Mouse (Mus musculus) CH12.LX (cell line): Measurements from ENCODE around the gene Htt. TPM values are rescaled to one million over a fixed set of nuclear protein-coding genes. Genes with fewer than 3 reads are reported as not detected.
"Not testable (repeated sequence)": the region's sequence is repeated elsewhere in the genome, so short reads cannot be mapped to it uniquely, and the experiment has no call there.

Experiments
- DNase-seq: peaks from one replicate; pipeline ENCODE4 v3.0.0-alpha.2; 2013; ENCODE audit errors: extremely low read depth
- H3K27ac ChIP-seq: 2 replicates; pipeline ENCODE4 v1.5.1; 2012; ENCODE audit warnings: low read depth, mild to moderate bottlenecking, control low read depth, moderate library complexity; ENCODE audit not compliant: insufficient read depth
- H3K27me3 ChIP-seq: replicated peaks from 2 replicates; pipeline ENCODE3; 2012; ENCODE audit warnings: inconsistent platforms
- H3K36me3 ChIP-seq, 2 experiments: replicated peaks in 1 of 2; 2 replicates each; pipeline versions ENCODE3 to v1.6.1; 2012; ENCODE audit warnings: inconsistent platforms in 1 of 2, low read length in 1 of 2, mild to moderate bottlenecking in 1 of 2, mixed read lengths in 1 of 2, moderate library complexity in 1 of 2; ENCODE audit not compliant: control insufficient read depth in 1 of 2, insufficient read depth in 1 of 2
- H3K4me1 ChIP-seq, 2 experiments: 2 replicates each; pipeline ENCODE4 v1.6.1; 2012; ENCODE audit warnings: inconsistent platforms in 1 of 2, moderate library complexity in 1 of 2; ENCODE audit not compliant: insufficient read depth in 2 of 2, control insufficient read depth in 1 of 2
- H3K4me2 ChIP-seq: 2 replicates; pipeline ENCODE4 v1.6.1; 2012; ENCODE audit warnings: low read depth, mild to moderate bottlenecking, control low read depth; ENCODE audit not compliant: poor library complexity, insufficient read depth, severe bottlenecking
- H3K4me3 ChIP-seq, 3 experiments: fragments of 150-350 bp in 1 of 3; sonication (generic) in 1 of 3; replicated peaks in 1 of 3; 2 replicates each; pipeline versions ENCODE3 to v1.5.1; 2011 to 2012; ENCODE audit warnings: low read depth in 2 of 3, low read length in 2 of 3, mild to moderate bottlenecking in 2 of 3, moderate library complexity in 2 of 3, control low read depth in 1 of 3, improper control_type of control experiment in 1 of 3, inconsistent platforms in 1 of 3, mixed read lengths in 1 of 3; ENCODE audit not compliant: poor library complexity in 1 of 3
- H3K79me2 ChIP-seq: replicated peaks from 2 replicates; pipeline ENCODE4 v1.6.1; 2012; ENCODE audit warnings: mild to moderate bottlenecking, moderate library complexity; ENCODE audit not compliant: control insufficient read depth, poor library complexity, insufficient read depth, severe bottlenecking; ENCODE audit errors: extremely low read depth
- H3K9ac ChIP-seq: 2 replicates; pipeline ENCODE4 v1.6.1; 2012; ENCODE audit warnings: low read depth, mild to moderate bottlenecking, control low read depth, moderate library complexity; ENCODE audit not compliant: insufficient read depth
- H3K9me3 ChIP-seq: replicated peaks from 2 replicates; pipeline ENCODE3; 2012; ENCODE audit warnings: low read length, inconsistent platforms, mixed read lengths
- CTCF ChIP-seq, 2 experiments: IDR thresholded peaks in 1 of 2; conservative IDR thresholded peaks in 1 of 2; 2 replicates each; pipeline ENCODE4 v1.5.1; 2011 to 2012; ENCODE audit warnings: low read depth in 2 of 2, low read length in 2 of 2, improper control_type of control experiment in 1 of 2, inconsistent platforms in 1 of 2, mild to moderate bottlenecking in 1 of 2, moderate library complexity in 1 of 2
- E2F4 ChIP-seq: IDR thresholded peaks from 2 replicates; pipeline ENCODE4 v1.6.1; 2011; ENCODE audit warnings: low read depth, low read length, improper control_type of control experiment; ENCODE audit not compliant: insufficient replicate concordance
- ELF1 ChIP-seq: IDR thresholded peaks from 2 replicates; pipeline ENCODE4 v1.6.1; 2014; ENCODE audit warnings: low read depth, mild to moderate bottlenecking, inconsistent platforms, low read length, improper control_type of control experiment
- EP300 ChIP-seq: IDR thresholded peaks from 2 replicates; pipeline ENCODE4 v1.6.1; 2011; ENCODE audit warnings: low read length, improper control_type of control experiment
- GABPA ChIP-seq: IDR thresholded peaks from 2 replicates; pipeline ENCODE4 v1.6.1; 2012; ENCODE audit warnings: low read depth, low read length, improper control_type of control experiment, inconsistent platforms; ENCODE audit not compliant: insufficient replicate concordance
- HCFC1 ChIP-seq: IDR thresholded peaks from 2 replicates; pipeline ENCODE4 v1.6.1; 2012; ENCODE audit warnings: low read depth, mild to moderate bottlenecking, inconsistent platforms, low read length, improper control_type of control experiment
- KAT2A ChIP-seq: IDR thresholded peaks from 2 replicates; pipeline ENCODE4 v1.6.1; 2012; ENCODE audit warnings: low read length, improper control_type of control experiment, inconsistent platforms; ENCODE audit not compliant: insufficient replicate concordance
- PAX5 ChIP-seq: IDR thresholded peaks from 2 replicates; pipeline ENCODE4 v1.6.1; 2012; ENCODE audit warnings: low read length, inconsistent platforms, mixed read lengths
- POLR2AphosphoS2 ChIP-seq: IDR thresholded peaks from 2 replicates; pipeline ENCODE4 v1.6.1; 2011; ENCODE audit warnings: low read depth, low read length, improper control_type of control experiment
- RAD21 ChIP-seq: IDR thresholded peaks from 2 replicates; pipeline ENCODE4 v1.6.1; 2011; ENCODE audit warnings: low read depth, mild to moderate bottlenecking, low read length, improper control_type of control experiment, moderate library complexity
- TBP ChIP-seq: conservative IDR thresholded peaks from 2 replicates; pipeline ENCODE4 v1.6.1; 2011; ENCODE audit warnings: low read depth, low read length, improper control_type of control experiment
- UBTF ChIP-seq: IDR thresholded peaks from 2 replicates; pipeline ENCODE4 v1.6.1; 2012; ENCODE audit warnings: low read depth, mild to moderate bottlenecking, inconsistent platforms, low read length, improper control_type of control experiment, moderate library complexity
- USF1 ChIP-seq: IDR thresholded peaks from 2 replicates; pipeline ENCODE4 v1.6.1; 2014; ENCODE audit warnings: low read depth, mild to moderate bottlenecking, inconsistent platforms, low read length, improper control_type of control experiment
- USF2 ChIP-seq: conservative IDR thresholded peaks from 2 replicates; pipeline ENCODE4 v1.6.1; 2011; ENCODE audit warnings: low read depth, low read length, improper control_type of control experiment
- dilution Hi-C: fragments of 300-500 bp; cut with MboI; formaldehyde crosslinking; loops from 2 replicates; pipeline ENCODE4 v1.14.3; 2020; ENCODE audit warnings: low sequenced_read_pairs; ENCODE audit not compliant: extremely low pct_unique_long_range_greater_than_20kb, extremely low pct_ligation_motif_present
- in situ Hi-C: fragments of 300-500 bp; cut with MboI; formaldehyde crosslinking; loops from 3 replicates; pipeline ENCODE4 v1.14.3; 2019; ENCODE audit warnings: low sequenced_read_pairs, low pct_ligation_motif_present, low pct_unique_long_range_greater_than_20kb, mixed read lengths
- polyA plus RNA-seq: library from polyadenylated mRNA; unstranded; fragments of >175 nt; gene quantifications from 2 replicates; pipeline ENCODE4 v1.2.1, GENCODE M21; 2012; ENCODE audit warnings: low read depth; ENCODE audit not compliant: insufficient read length
- total RNA-seq, 2 experiments: library from RNA; depleted of rRNA; stranded (reverse); fragments of 300-350 nt in 1 of 2; fragments of >200 nt in 1 of 2; gene quantifications; 2 replicates each; pipeline ENCODE4 v1.2.3; 2012 to 2014

Gene Htt
- total and polyA plus RNA-seq, 3 experiments = 10.2 to 18.1 (median 18.1) TPM

- DNase-seq, H3K79me2 ChIP-seq, H3K4me2 ChIP-seq, H3K4me1 ChIP-seq, in situ Hi-C loops, H3K36me3 ChIP-seq, H3K9me3 ChIP-seq, H3K27ac ChIP-seq, dilution Hi-C loops, H3K9ac ChIP-seq, H3K27me3 ChIP-seq, H3K4me3 ChIP-seq: not testable (repeated sequence)
Measured at GRCm38 (mm10) chr5:34714371-34714770, 47.2 kb upstream of the Htt start.

GRCm38 (mm10) chr5:34714816-34715215 is 46.7 kb upstream of the Htt start:
- Histone ChIP-seq H3K27ac (no peak overlapping the region), H3K36me3 (no peaks in the 10 kb centered on the region), H3K4me3 (no peak overlapping the region), H3K9me3 (no peaks in the 10 kb centered on the region), H3K4me1 (no peaks in the 10 kb centered on the region), H3K4me2 (no peak overlapping the region), H3K79me2 (no peaks in the 10 kb centered on the region), H3K9ac (no peak overlapping the region), H3K27me3 (peaks cover 10% of the 10 kb centered on the region)
- dilution Hi-C loops (no loop called here), in situ Hi-C loops (no loop called here)
- DNase-seq = no peak
- TF ChIP-seq E2F4 (no peak), HCFC1 (no peak), GABPA (no peak), PAX5 (no peak), RAD21 (no peak), USF1 (no peak)

- Histone ChIP-seq H3K9me3 (no peaks in the 10 kb centered on the region), H3K4me3 (no peak overlapping the region), H3K4me1 (no peaks in the 10 kb centered on the region), H3K4me2 (no peak overlapping the region), H3K79me2 (no peaks in the 10 kb centered on the region), H3K27ac (no peak overlapping the region), H3K9ac (no peak overlapping the region), H3K36me3 (no peaks in the 10 kb centered on the region), H3K27me3 (no peaks in the 10 kb centered on the region)
- in situ Hi-C loops = no loop called here
- DNase-seq = no peak
- TF ChIP-seq UBTF (no peak), KAT2A (no peak), TBP (no peak), USF2 (no peak), POLR2AphosphoS2 (no peak), ELF1 (no peak), CTCF (conservative IDR thresholded peaks at IDR 0.05 in 1 of 2, IDR thresholded peaks at IDR 0.05 in 1 of 2; ENCODE audit: low read depth in 2 of 2, low read length in 2 of 2) (no peak), EP300 (no peak), RAD21 (no peak)
- dilution Hi-C loops = no loop called here
Measured at GRCm38 (mm10) chr5:34729141-34729540, 32.4 kb upstream of the Htt start.
